Mouse (Mus musculus) adipocyte (in vitro differentiated cells): ENCODE data around the gene Smcp.

ENCODE experiments used
- DNase-seq: peaks from one replicate; pipeline ENCODE4 v3.0.0-alpha.2; 2016; ENCODE audit warnings: low spot score

The Smcp gene

DNA sequence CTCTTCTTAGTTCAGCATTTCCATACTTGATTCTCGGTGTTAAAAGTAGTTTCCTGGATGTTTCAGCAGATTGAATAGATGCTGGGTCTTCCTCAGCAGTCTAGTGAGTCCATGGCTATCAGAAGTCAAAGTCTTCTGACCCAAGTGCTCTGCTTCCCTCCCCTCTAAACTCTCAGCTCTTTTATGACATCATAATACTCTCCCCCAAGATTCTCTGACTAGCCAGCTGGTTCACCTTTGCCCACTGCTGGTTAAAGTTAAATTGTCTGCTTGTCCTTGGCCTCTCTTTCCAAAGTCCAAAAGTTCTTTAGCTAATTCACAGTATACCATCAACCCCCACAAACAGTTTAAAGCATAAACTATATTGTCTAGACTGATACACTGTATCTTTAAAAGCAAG lies at the start of gene Smcp:
TSS of gene Smcp (minus strand) at position 140 of the 400 bp plus-strand sequence.
- no peak for DNase-seq

- no peak for DNase-seq
Observed at GRCm38 (mm10) chr3:92638653-92638991, 49.8 kb upstream of the Smcp start.

GRCm38 (mm10) chr3:92637745-92638652 lies 49.2 kb upstream of the Smcp start:
- no peak for DNase-seq

- no peak for DNase-seq
Observed at GRCm38 (mm10) chr3:92621560-92621959, 32.8 kb upstream of the Smcp start, which contains the start of gene Lce6a. Lce6a (minus strand) TSS chr3:92621660.

GRCm38 (mm10) chr3:92609804-92610203 lies 21.0 kb upstream of the Smcp start:
- DNase-seq, result no peak

- DNase-seq, result no peak
Observed at GRCm38 (mm10) chr3:92607392-92607791, 18.6 kb upstream of the Smcp start, which contains the start of gene 2210017I01Rik. 2210017I01Rik (minus strand) TSS chr3:92607492.

- DNase-seq, result peak; percentile 45
Observed at GRCm38 (mm10) chr3:92602169-92602568, 13.4 kb upstream of the Smcp start.

GRCm38 (mm10) chr3:92600456-92600855 lies 11.7 kb upstream of the Smcp start:
- DNase-seq, result no peak

DNA sequence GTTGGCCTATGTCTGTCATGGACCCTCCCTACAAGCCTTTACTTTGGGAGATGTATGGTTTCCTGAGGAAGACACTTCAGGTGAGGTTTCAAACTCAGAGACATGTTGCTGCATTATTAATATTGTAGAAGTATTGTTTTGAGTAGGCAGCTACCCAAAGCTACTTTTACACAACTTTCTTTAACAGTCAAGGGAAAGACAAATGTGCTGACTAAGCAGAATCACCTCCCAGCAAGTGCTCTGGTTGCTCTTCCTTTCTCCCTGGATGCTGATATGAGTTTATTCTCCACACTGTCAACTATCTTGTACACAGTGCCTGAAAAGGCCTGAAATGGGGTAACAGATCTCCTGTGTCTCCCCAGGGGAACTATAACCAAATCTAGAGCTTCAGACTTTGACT lies 11.2 kb upstream of the Smcp start:
- DNase-seq, result no peak

- no peak for DNase-seq
Observed at GRCm38 (mm10) chr3:92598429-92598828, 9.6 kb upstream of the Smcp start.

GRCm38 (mm10) chr3:92587190-92587589 lies 1.6 kb downstream of the Smcp start:
- DNase-seq, result no peak

DNA sequence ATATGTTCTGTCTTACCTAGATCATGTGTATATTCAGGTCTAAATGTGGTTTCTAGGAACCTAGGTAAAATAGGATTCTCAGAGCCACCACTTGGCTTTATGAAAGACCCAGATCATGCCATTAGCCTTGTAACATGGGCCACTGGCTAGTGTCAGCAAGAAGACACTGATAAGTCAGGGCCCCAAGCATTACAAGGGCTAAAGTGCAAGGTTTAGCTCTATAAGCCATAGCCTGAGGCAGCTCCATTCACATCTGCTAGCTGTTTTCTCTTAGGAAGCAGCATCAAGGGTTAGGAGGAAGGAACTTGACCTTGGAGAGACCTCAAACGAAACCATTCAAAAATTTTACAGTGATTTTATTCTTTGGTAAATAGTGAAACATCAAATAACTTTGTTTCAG lies 3.7 kb downstream of the Smcp start:
- DNase-seq, result no peak

DNA sequence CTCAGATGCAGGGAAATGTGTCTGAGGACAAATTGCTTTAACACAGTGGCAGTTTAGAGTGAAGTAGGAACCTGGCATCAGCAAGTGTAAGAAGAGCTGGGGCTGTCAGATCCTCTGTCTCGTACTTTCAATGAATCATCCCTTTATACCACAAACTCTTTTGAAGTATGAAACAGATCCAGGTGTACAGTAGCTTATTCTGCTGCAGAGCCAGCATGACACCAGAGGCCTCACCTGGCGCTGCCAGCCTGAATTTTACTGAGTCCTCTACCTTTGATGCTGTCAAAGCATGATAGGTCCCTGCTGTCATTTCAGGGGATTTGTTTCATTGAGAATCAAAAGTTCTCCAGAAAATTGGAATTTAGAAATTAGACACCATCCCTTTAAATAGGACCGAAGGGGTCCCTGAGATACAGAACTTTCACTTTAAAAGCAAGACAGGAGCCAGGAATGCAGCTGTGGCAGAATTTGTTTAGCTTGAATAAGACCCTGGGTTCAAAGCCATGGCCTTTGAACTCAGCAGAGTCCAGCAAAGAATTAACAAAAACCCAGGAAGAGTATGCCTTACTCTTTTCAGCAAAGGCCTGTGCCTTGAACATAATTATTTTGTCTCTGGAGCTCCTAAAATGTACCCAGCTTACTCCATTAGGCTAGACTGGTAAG lies 5.5 kb downstream of the Smcp start:
- DNase-seq, result no peak

DNA sequence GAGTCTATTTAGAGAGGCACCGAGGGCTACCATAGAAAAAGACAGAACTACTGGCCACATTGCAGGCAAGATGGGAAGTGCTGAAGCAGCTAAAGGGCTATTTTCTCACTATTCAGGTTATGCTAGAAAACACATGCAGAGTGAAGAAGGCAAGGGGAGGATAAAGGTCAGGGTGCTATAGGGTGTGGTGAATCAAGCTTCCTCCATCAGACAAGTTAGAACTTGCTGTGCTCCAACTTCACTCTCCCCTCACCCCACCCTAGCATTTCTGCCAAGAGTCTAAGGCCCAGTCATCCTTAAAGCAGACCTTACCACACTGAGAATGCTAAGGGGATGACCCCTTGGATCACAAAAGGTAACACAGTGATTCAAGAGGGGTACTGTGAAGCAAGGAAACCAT lies 9.3 kb downstream of the Smcp start:
- DNase-seq, result no peak

DNA sequence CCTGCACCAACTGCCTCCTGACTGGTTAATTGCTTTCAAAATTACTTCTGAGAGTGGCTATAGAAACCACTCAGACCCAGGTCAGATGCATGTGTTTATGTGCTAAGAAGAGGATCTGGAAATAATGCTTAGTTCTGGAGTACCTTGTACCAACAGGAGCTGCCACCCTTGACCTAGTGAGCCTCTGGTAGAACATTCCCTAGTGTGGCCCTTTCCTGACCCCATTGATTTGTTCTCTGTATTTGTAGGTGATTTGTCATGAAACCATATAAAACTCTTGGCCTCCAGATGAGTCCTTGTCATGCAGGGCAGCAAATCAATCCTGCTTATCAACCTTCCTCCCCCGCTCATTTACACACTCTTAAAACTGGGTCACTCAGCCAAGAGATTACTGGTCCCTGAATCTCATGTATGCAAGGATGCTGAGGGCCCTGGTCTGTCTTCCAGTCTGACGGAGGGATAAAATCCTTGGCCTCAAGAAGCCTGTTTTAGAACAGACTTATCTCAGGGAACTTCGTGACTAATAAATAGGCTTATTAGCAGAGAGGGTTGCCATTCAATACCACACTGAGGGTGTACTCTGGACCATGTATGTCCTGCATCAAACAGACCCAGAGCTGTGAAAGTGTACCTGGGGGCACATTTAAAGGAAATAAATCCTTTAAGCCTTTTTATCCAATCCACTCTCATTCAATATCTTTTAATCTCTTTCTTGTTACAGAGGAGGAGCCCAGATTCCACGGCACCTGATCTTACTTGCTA lies 10.0 kb downstream of the Smcp start:
- no peak for DNase-seq

- DNase-seq, result no peak
Observed at GRCm38 (mm10) chr3:92573449-92574041, 15.3 kb downstream of the Smcp start, which contains the start of gene Ivl. Ivl (minus strand) TSS chr3:92573735.

- no peak for DNase-seq
Observed at GRCm38 (mm10) chr3:92572514-92573155, 16.2 kb downstream of the Smcp start.

DNA sequence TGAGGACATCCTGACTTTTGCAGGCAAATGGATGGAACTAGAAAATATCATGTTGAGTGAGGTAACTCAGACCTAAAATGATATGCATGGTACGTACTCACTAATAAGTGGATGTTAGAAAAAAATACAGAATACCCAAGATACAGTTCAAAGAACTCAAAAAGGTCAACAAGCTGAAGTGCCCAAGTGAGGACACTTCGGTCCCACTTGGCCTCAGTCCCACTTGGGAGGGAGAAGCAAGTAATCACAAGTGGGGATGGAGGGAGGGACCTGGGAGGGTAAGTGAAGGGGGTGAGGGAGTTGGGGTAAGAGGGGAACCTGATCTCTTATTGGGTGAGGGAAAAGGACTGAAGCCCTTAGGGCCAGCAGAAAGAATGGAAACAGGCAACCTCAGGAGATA lies 20.0 kb downstream of the Smcp start:
- no peak for DNase-seq

DNA sequence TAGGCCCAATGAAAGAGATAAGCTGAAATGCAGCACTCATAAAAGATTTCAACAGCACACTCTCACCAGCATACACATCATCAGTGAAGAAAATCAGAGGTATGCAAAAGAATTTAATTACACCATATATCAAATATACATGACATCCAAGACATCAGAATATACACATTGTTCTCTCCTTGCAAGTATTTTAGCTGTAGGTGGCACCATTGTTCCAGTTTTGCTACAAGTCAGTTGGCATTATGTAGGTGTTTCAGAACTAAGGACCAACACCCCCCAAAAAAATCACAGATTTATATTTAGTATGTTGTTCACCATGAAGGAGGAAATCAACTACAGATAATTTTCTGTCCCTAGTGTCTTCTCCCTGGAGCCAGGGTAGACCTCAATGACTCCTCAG lies 23.4 kb downstream of the Smcp start:
- DNase-seq, result peak; percentile 47

GRCm38 (mm10) chr3:92534411-92534810 lies 54.4 kb downstream of the Smcp start, which contains the start of gene 2310046K23Rik:
2310046K23Rik (minus strand) TSS chr3:92534511.
- no peak for DNase-seq
